Mouse (Mus musculus): ENCODE data around the gene Capn3. TPM values are rescaled to one million over a fixed set of nuclear protein-coding genes. Genes with fewer than 3 reads are reported as not detected.

Gene Capn3
- polyA plus RNA-seq (2017; shearing (Covaris generic)) = 66.0 TPM

GRCm38 (mm10) chr2:120455719-120456118, at the start of gene Capn3:
Gene Capn3, plus strand, starts transcription at chr2:120456019.

Other genes starting within 250 kb of the Capn3 start
- not detected for gene Pla2g4e, start 210.7 kb upstream of the Capn3 start, polyA plus RNA-seq (2017; shearing (Covaris generic))
- gene Pla2g4d, start 166.8 kb upstream of the Capn3 start, polyA plus RNA-seq (2017; shearing (Covaris generic)) = not detected
- gene Pla2g4f, start 141.9 kb upstream of the Capn3 start, polyA plus RNA-seq (2017; shearing (Covaris generic)) = 4.5 TPM
- 59.8 TPM for gene Vps39, start 102.9 kb upstream of the Capn3 start, polyA plus RNA-seq (2017; shearing (Covaris generic))
- gene Ganc, start 52.1 kb upstream of the Capn3 start, polyA plus RNA-seq (2017; shearing (Covaris generic)) = 29.4 TPM
- gene Tmem87a, start 51.9 kb upstream of the Capn3 start, polyA plus RNA-seq (2017; shearing (Covaris generic)) = 30.8 TPM
- 35.0 TPM for gene Zfp106, start 107.8 kb downstream of the Capn3 start, polyA plus RNA-seq (2017; shearing (Covaris generic))
- gene Snap23, start 111.7 kb downstream of the Capn3 start, polyA plus RNA-seq (2017; shearing (Covaris generic)) = 62.5 TPM
- gene Haus2, start 153.4 kb downstream of the Capn3 start, polyA plus RNA-seq (2017; shearing (Covaris generic)) = 24.8 TPM
- 34.2 TPM for gene Lrrc57, start 153.5 kb downstream of the Capn3 start, polyA plus RNA-seq (2017; shearing (Covaris generic))
- gene Stard9, start 173.1 kb downstream of the Capn3 start, polyA plus RNA-seq (2017; shearing (Covaris generic)) = 0.33 TPM